9 mouse cellular contexts compared by ENCODE assay signal in the genomic region with DNA sequence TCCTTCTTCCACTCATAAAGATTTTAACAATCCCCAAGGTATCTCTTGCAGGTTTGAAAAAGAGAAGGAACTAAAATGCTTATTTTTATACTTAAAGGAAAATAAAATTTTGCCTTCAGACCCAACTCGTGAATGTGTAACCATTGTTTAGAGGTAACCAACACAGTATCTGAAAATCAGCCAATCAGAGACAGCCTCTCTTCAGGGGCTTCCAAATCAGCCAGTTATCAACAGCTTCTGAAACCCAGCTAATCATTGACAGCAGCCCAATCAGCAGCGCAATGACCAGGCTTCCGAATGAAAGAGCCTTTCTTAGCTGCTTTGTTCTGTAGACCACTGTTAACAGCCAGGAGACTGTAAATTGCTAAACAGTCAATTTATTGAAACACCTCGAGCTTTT.
DNase-seq lines count a peak whose midpoint lies in the region; ATAC-seq and TF ChIP-seq lines count a peak whose summit lies in the region.
"Had no signal": no experiment of that assay in that cellular context is flagged by ENCODE, and none has a peak within 500 bp of the region (broad histone marks: within the 10 kb centered on the region; RNA-seq: fewer than 3 reads in every experiment).

No protein-coding gene starts in this region.

- DNase-seq in lung, adult 18-20 months: peak; percentile 43 to 60
- DNase-seq in lung, adult 2 months: no peak
- DNase-seq in layer of hippocampus, postnatal 10 days (ENCODE audit: low spot score in 2 of 2): peak; percentile 81 to 86
- DNase-seq in retina, postnatal 7 days (ENCODE audit: low read depth, low spot score): peak; percentile 79
- DNase-seq in thymus, postnatal 25 days: no peak

- peaks cover 8% of the 10 kb centered on the region for H3K36me3 ChIP-seq in forebrain, embryonic 12.5 days (replicated peaks)
- H3K36me3 ChIP-seq in hindbrain, embryonic 13.5 days: peaks cover 15% of the 10 kb centered on the region
- H3K36me3 ChIP-seq in lung, embryonic 16.5 days (ENCODE audit: control insufficient read depth, insufficient read depth, low read length): peaks cover 4% of the 10 kb centered on the region; the same call in 1 of the 2 replicates

- whole genome bisulfite sequencing in lung, adult 2 months: 27% methylated on average over 4 of the region's 4 CpGs
- WGBS in forebrain, embryonic 12.5 days: 4% methylated on average over 4 of the region's 4 CpGs
- whole genome bisulfite sequencing in hindbrain, embryonic 13.5 days: 2% methylated on average over 4 of the region's 4 CpGs
- WGBS in lung, embryonic 16.5 days: 12% methylated on average over 4 of the region's 4 CpGs

- no peak for TF ChIP-seq CTCF in lung, adult 2 months (IDR thresholded peaks at IDR 0.05; ENCODE audit: insufficient read depth, low read length)

- ATAC-seq in forebrain, embryonic 12.5 days (ENCODE audit: low FRiP score): peak; percentile 88
- peak; percentile 81 for ATAC-seq in hindbrain, embryonic 13.5 days (ENCODE audit: low FRiP score)
- 0 out of 2 replicates have a peak, but pooled peaks have one; percentile 24 for ATAC-seq in lung, embryonic 16.5 days (ENCODE audit: low read depth)

- no peaks in the 10 kb centered on the region for H3K9me3 ChIP-seq in forebrain, embryonic 12.5 days
- H3K9me3 ChIP-seq in hindbrain, embryonic 13.5 days: no peaks in the 10 kb centered on the region
- H3K9me3 ChIP-seq in lung, embryonic 16.5 days (ENCODE audit: control insufficient read depth, low read length): no peaks in the 10 kb centered on the region
- H3K9me3 ChIP-seq: G1E had no signal

- H3K4me2 ChIP-seq in forebrain, embryonic 12.5 days: peak overlapping the region; percentile 80
- H3K4me2 ChIP-seq in hindbrain, embryonic 13.5 days: peak overlapping the region; percentile 70
- no peak overlapping the region for H3K4me2 ChIP-seq in lung, embryonic 16.5 days (ENCODE audit: low read depth, low read length)

- no peaks in the 10 kb centered on the region for H3K27me3 ChIP-seq in forebrain, embryonic 12.5 days
- no peaks in the 10 kb centered on the region for H3K27me3 ChIP-seq in hindbrain, embryonic 13.5 days
- no peaks in the 10 kb centered on the region for H3K27me3 ChIP-seq in lung, embryonic 16.5 days (ENCODE audit: control insufficient read depth, insufficient read depth, low read depth, low read length)

- peak overlapping the region; percentile 92 for H3K9ac ChIP-seq in forebrain, embryonic 12.5 days
- H3K9ac ChIP-seq in hindbrain, embryonic 13.5 days: peak overlapping the region; percentile 58; the same call in 1 of the 2 replicates
- H3K9ac ChIP-seq in lung, embryonic 16.5 days (ENCODE audit: low read length): no peak overlapping the region

- no peak for TF ChIP-seq POLR2A in lung, adult 2 months (IDR thresholded peaks at IDR 0.05; ENCODE audit: borderline replicate concordance, extremely low read depth, low read depth, low read length)

- H3K4me1 ChIP-seq in lung, adult 2 months (ENCODE audit: control insufficient read depth, insufficient read depth, low read length): no peaks in the 10 kb centered on the region; the same call in 1 of the 2 replicates
- H3K4me1 ChIP-seq in forebrain, embryonic 12.5 days: peaks cover 24% of the 10 kb centered on the region
- H3K4me1 ChIP-seq in hindbrain, embryonic 13.5 days (replicated peaks): peaks cover 29% of the 10 kb centered on the region
- H3K4me1 ChIP-seq in lung, embryonic 16.5 days (replicated peaks; ENCODE audit: control insufficient read depth, insufficient read depth, low read length): peaks cover 6% of the 10 kb centered on the region; the same call in 1 of the 2 replicates

- H3K4me3 ChIP-seq in lung, adult 2 months (replicated peaks; ENCODE audit: extremely low read depth, low read depth, low read length): no peak overlapping the region
- peak overlapping the region; percentile 95 for H3K4me3 ChIP-seq in forebrain, embryonic 12.5 days (replicated peaks)
- peak overlapping the region; percentile 97 for H3K4me3 ChIP-seq in hindbrain, embryonic 13.5 days
- no peak overlapping the region for H3K4me3 ChIP-seq in lung, embryonic 16.5 days (ENCODE audit: low read length)

- H3K27ac ChIP-seq in forebrain, embryonic 12.5 days: peak overlapping the region; percentile 89
- peak overlapping the region; percentile 99 for H3K27ac ChIP-seq in hindbrain, embryonic 13.5 days
- H3K27ac ChIP-seq in lung, embryonic 16.5 days (ENCODE audit: low read length): no peak overlapping the region

Comparison
In these comparisons a context has a peak if more than half of its experiments do, and no peak if none do; other contexts are left out.
1. DNase-seq: peak in lung, adult 18-20 months (2 of 2), layer of hippocampus, postnatal 10 days (2 of 2) and retina, postnatal 7 days (single experiment); none in lung, adult 2 months (single experiment) and thymus, postnatal 25 days (single experiment).
2. H3K4me3 ChIP-seq: peak in forebrain, embryonic 12.5 days (single experiment) and hindbrain, embryonic 13.5 days (single experiment); none in lung, adult 2 months (single experiment) and lung, embryonic 16.5 days (single experiment).
3. ATAC-seq: peak in every context shown above with its lines; median percentile 88 in forebrain, embryonic 12.5 days; 81 in hindbrain, embryonic 13.5 days; 24 in lung, embryonic 16.5 days.